Mouse (Mus musculus) brain, embryonic 14.5 days (tissue): Measurements from ENCODE around the gene Kif24.

Source experiments
- CTCF ChIP-seq: fragments of 200-500 bp; IDR thresholded peaks from 2 replicates; pipeline ENCODE4 v1.5.1; 2012; ENCODE audit warnings: inconsistent platforms, mild to moderate bottlenecking, moderate library complexity, borderline replicate concordance; ENCODE audit not compliant: insufficient read depth, insufficient read length; ENCODE audit errors: extremely low read depth
- POLR2A ChIP-seq: fragments of 200-500 bp; IDR thresholded peaks from 2 replicates; pipeline ENCODE4 v1.6.1; 2012; ENCODE audit warnings: mild to moderate bottlenecking, inconsistent platforms, borderline replicate concordance; ENCODE audit not compliant: poor library complexity, insufficient read depth, insufficient read length, severe bottlenecking; ENCODE audit errors: extremely low read depth

- no peak for TF ChIP-seq CTCF
- peak; percentile 59; the same call in 1 of the 2 replicates for TF ChIP-seq POLR2A
These were observed at the start of gene Kif24, which contains the start of gene Nudt2 for GRCm38 (mm10) chr4:41464345-41465286.
